Mouse (Mus musculus) lung, postnatal 0 days (tissue): ENCODE data around the gene Clk2. TPM values are rescaled to one million over a fixed set of nuclear protein-coding genes. Genes with fewer than 3 reads are reported as not detected.

Experiments
- ATAC-seq: fragments of 200-750 bp; cut with Nextera tagmentation; 2 replicates; pipeline ENCODE4 v1.8.0; 2017; ENCODE audit warnings: moderate library complexity
- DNase-seq: peaks from one replicate; pipeline ENCODE4 v3.0.0-alpha.2; 2016; ENCODE audit warnings: low spot score
- H3K27ac ChIP-seq: fragments of 300-500 bp; sonication (generic); 2 replicates; pipeline ENCODE4 v1.5.1; 2014; ENCODE audit warnings: antibody characterized with exemption, mild to moderate bottlenecking, low read length, mixed read lengths
- H3K27me3 ChIP-seq: fragments of 300-500 bp; sonication (generic); replicated peaks from 2 replicates; pipeline ENCODE4 v1.6.1; 2014; ENCODE audit warnings: low read length, mixed read lengths; ENCODE audit not compliant: insufficient read depth
- H3K36me3 ChIP-seq: fragments of 300-500 bp; sonication (generic); 2 replicates; pipeline ENCODE4 v1.6.1; 2014; ENCODE audit warnings: low read length, mixed read lengths; ENCODE audit not compliant: insufficient read depth
- H3K4me1 ChIP-seq: fragments of 300-500 bp; sonication (generic); 2 replicates; pipeline ENCODE4 v1.6.1; 2014; ENCODE audit warnings: antibody characterized with exemption, low read depth, low read length, mixed read lengths; ENCODE audit not compliant: insufficient read depth
- H3K4me2 ChIP-seq: fragments of 300-500 bp; sonication (generic); replicated peaks from 2 replicates; pipeline ENCODE4 v1.6.1; 2014; ENCODE audit warnings: low read depth, mild to moderate bottlenecking, low read length, moderate library complexity, mixed read lengths
- H3K4me3 ChIP-seq: fragments of 300-500 bp; sonication (generic); 2 replicates; pipeline ENCODE4 v1.5.1; 2014; ENCODE audit warnings: low read depth, low read length
- H3K9ac ChIP-seq: fragments of 300-500 bp; sonication (generic); replicated peaks from 2 replicates; pipeline ENCODE4 v1.6.1; 2014; ENCODE audit warnings: low read depth, mild to moderate bottlenecking
- H3K9me3 ChIP-seq: fragments of 300-500 bp; sonication (generic); 2 replicates; pipeline ENCODE4 v1.6.1; 2016; ENCODE audit warnings: low read length, mixed read lengths
- CTCF ChIP-seq: IDR thresholded peaks from 2 replicates; pipeline ENCODE4 v1.5.1; 2016; ENCODE audit warnings: antibody characterized with exemption, mild to moderate bottlenecking
- EP300 ChIP-seq: IDR thresholded peaks from 2 replicates; pipeline ENCODE4 v1.6.1; 2016; ENCODE audit warnings: antibody characterized with exemption, mild to moderate bottlenecking, control low read depth
- WGBS: fragments of 180-500 bp; shearing (Covaris S2); extraction: QIAGEN DNeasy Blood & Tissue Kit; methylation state at CpG from one replicate; pipeline ENCODE4 v1.1.7; 2014; 5-methylcytosine and 5-hydroxymethylcytosine counted together
- polyA plus RNA-seq: library from polyadenylated mRNA; unstranded; fragments of >200 nt; fragmentation: Nextera tagmentation; extraction: Ambion mirVana; gene quantifications from 2 replicates; pipeline ENCODE4 v1.2.1, GENCODE M21; 2015

Gene Clk2
- 16.2 and 17.7 TPM in 2 replicates for polyA plus RNA-seq

GRCm38 (mm10) chr3:89164506-89165267 lies at the start of gene Clk2:
TSS of gene Clk2 (plus strand) at chr3:89164795.
- TF ChIP-seq EP300: no peak
- no peak for TF ChIP-seq CTCF
- no peaks in the 10 kb centered on the region for H3K27me3 ChIP-seq
- peak within 1 kb of the TSS; percentile 67 for H3K4me2 ChIP-seq
- H3K9ac ChIP-seq: peak within 1 kb of the TSS; percentile 95
- peak; percentile 97 for DNase-seq
- peak within 1 kb of the TSS; percentile 88 for H3K4me3 ChIP-seq
- H3K27ac ChIP-seq: peak within 1 kb of the TSS; percentile 98
- WGBS: under 1% methylated on average over 70 of the region's 79 CpGs
- peaks cover 9% of the 10 kb centered on the region for H3K4me1 ChIP-seq
- no peaks in the 10 kb centered on the region for H3K9me3 ChIP-seq
- peak; percentile 99 for ATAC-seq
- peaks cover 16% of the 10 kb centered on the region for H3K36me3 ChIP-seq

- H3K27me3 ChIP-seq: no peaks in the 10 kb centered on the region
- H3K4me2 ChIP-seq: no peak overlapping the region
- 11% methylated on average over 2 of the region's 2 CpGs for whole genome bisulfite sequencing
- TF ChIP-seq EP300 (no peak), CTCF (peak; percentile 71)
- no peaks in the 10 kb centered on the region for H3K4me1 ChIP-seq
- H3K36me3 ChIP-seq: no peaks in the 10 kb centered on the region
- DNase-seq (peak; percentile 48), ATAC-seq (no peak)
- H3K4me3 ChIP-seq: no peak overlapping the region
- H3K9me3 ChIP-seq: no peaks in the 10 kb centered on the region
- no peak overlapping the region for H3K9ac ChIP-seq
- H3K27ac ChIP-seq: no peak overlapping the region
Observed at GRCm38 (mm10) chr3:89115522-89115921, 49.1 kb upstream of the Clk2 start.

- Histone ChIP-seq H3K4me2 (no peak overlapping the region), H3K4me3 (no peak overlapping the region), H3K27me3 (no peaks in the 10 kb centered on the region), H3K27ac (no peak overlapping the region), H3K4me1 (no peaks in the 10 kb centered on the region), H3K9ac (no peak overlapping the region), H3K9me3 (no peaks in the 10 kb centered on the region), H3K36me3 (no peaks in the 10 kb centered on the region)
- TF ChIP-seq EP300: peak; percentile 52; the same call in 1 of the 2 replicates
- no peak for TF ChIP-seq CTCF
- ATAC-seq: peak; percentile 80
- peak; percentile 67 for DNase-seq
- 67% methylated on average over 2 of the region's 2 CpGs for WGBS
Observed at GRCm38 (mm10) chr3:89123313-89123712, 41.3 kb upstream of the Clk2 start.

- Histone ChIP-seq H3K4me3 (no peak overlapping the region), H3K9me3 (no peaks in the 10 kb centered on the region), H3K4me1 (no peaks in the 10 kb centered on the region), H3K4me2 (no peak overlapping the region), H3K36me3 (no peaks in the 10 kb centered on the region), H3K27me3 (no peaks in the 10 kb centered on the region), H3K9ac (no peak overlapping the region), H3K27ac (0 out of 2 replicates have a peak overlapping the region, but pooled peaks have one; percentile 4)
- TF ChIP-seq EP300: peak; percentile 45
- TF ChIP-seq CTCF: no peak
- no peak for ATAC-seq
- peak; percentile 22 for DNase-seq
- WGBS: 48% methylated on average over 3 of the region's 3 CpGs
Observed at GRCm38 (mm10) chr3:89124241-89124640, 40.4 kb upstream of the Clk2 start.

GRCm38 (mm10) chr3:89125981-89126380 lies 38.6 kb upstream of the Clk2 start:
- TF ChIP-seq CTCF (no peak), EP300 (no peak)
- Histone ChIP-seq H3K27me3 (no peaks in the 10 kb centered on the region), H3K36me3 (no peaks in the 10 kb centered on the region), H3K4me1 (no peaks in the 10 kb centered on the region), H3K4me2 (no peak overlapping the region), H3K27ac (no peak overlapping the region), H3K4me3 (no peak overlapping the region), H3K9me3 (no peaks in the 10 kb centered on the region), H3K9ac (no peak overlapping the region)
- DNase-seq (no peak), ATAC-seq (no peak)
- WGBS: 90% methylated on average over 3 of the region's 3 CpGs

- H3K36me3 ChIP-seq: no peaks in the 10 kb centered on the region
- no peak overlapping the region for H3K27ac ChIP-seq
- TF ChIP-seq CTCF (no peak), EP300 (no peak)
- no peak for ATAC-seq
- no peaks in the 10 kb centered on the region for H3K27me3 ChIP-seq
- 80% methylated on average over 3 of the region's 3 CpGs for WGBS
- no peak overlapping the region for H3K9ac ChIP-seq
- H3K9me3 ChIP-seq: no peaks in the 10 kb centered on the region
- DNase-seq: no peak
- H3K4me2 ChIP-seq: no peak overlapping the region
- no peak overlapping the region for H3K4me3 ChIP-seq
- no peaks in the 10 kb centered on the region for H3K4me1 ChIP-seq
Observed at GRCm38 (mm10) chr3:89129908-89130307, 34.7 kb upstream of the Clk2 start.
